Mouse (Mus musculus): Measurements from ENCODE around the gene Plpp2. TPM values are rescaled to one million over a fixed set of nuclear protein-coding genes. Genes with fewer than 3 reads are reported as not detected.

Plpp2 gene
- polyA plus RNA-seq, 1 experiment: 4.1 TPM

DNA sequence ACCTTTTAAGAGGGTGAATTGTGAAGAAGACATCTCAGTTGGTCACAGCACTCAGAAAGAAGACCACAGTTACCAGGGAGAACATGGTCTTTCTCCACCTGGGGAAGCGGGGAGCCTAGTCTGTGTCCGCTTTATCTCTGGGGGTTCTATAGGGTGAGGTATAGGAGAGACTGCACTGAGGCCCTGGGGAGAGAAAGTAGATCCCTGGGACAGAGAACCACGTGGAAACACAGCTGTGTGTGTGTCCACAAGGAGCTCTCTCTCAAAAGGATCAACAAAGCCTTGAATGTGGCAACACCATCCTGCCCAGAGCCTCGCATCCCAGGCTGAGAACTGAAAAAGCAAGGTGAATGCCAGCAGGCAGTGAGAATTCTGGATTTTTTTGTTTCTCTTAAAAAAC, 43.8 kb upstream of the Plpp2 start:
- TF ChIP-seq POLR2A (IDR thresholded peaks at IDR 0.05; ENCODE audit: control insufficient read depth, low read depth, low read length) (no peak), CTCF (IDR thresholded peaks at IDR 0.05; ENCODE audit: control insufficient read depth, insufficient read depth, insufficient replicate concordance, low read depth, low read length) (no peak)
- no peaks in the 10 kb centered on the region for H3K36me3 ChIP-seq (ENCODE audit: control insufficient read depth, insufficient read depth, low read length)
- H3K27me3 ChIP-seq (ENCODE audit: control insufficient read depth, insufficient read depth, low read length): no peaks in the 10 kb centered on the region
- no peaks in the 10 kb centered on the region; the same call in 1 of the 2 replicates for H3K4me1 ChIP-seq (ENCODE audit: control insufficient read depth, insufficient read depth, low read length)
- no peak overlapping the region for H3K4me3 ChIP-seq (ENCODE audit: control insufficient read depth, low read depth, low read length)
- no peak overlapping the region for H3K27ac ChIP-seq (ENCODE audit: control insufficient read depth, insufficient read depth, low read depth, low read length)

DNA sequence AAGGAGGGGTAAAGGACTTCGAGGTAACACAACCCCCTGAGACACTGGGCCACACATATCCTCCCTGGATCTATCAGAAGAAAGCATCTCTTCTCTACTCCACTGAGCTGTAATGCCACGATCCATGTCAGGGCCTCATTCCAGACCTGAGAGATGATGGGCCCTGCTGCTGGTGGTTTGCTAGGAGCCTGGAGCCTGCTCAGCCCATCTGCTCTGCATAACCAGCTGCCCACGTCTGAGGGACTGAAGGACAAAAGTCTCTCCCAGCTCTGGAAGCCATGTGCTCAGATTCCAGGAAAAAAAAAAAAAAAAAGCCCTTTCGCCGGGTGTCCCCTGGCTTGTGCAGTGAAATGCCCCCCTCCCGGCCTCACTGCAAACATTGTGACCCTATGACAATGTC, 42.2 kb upstream of the Plpp2 start:
- H3K27me3 ChIP-seq (ENCODE audit: control insufficient read depth, insufficient read depth, low read length): no peaks in the 10 kb centered on the region
- no peaks in the 10 kb centered on the region for H3K4me1 ChIP-seq (ENCODE audit: control insufficient read depth, insufficient read depth, low read length)
- H3K36me3 ChIP-seq (ENCODE audit: control insufficient read depth, insufficient read depth, low read length): no peaks in the 10 kb centered on the region
- no peak for TF ChIP-seq CTCF (IDR thresholded peaks at IDR 0.05; ENCODE audit: control insufficient read depth, insufficient read depth, insufficient replicate concordance, low read depth, low read length)
- no peak for TF ChIP-seq POLR2A (IDR thresholded peaks at IDR 0.05; ENCODE audit: control insufficient read depth, low read depth, low read length)
- no peak overlapping the region for H3K27ac ChIP-seq (ENCODE audit: control insufficient read depth, insufficient read depth, low read depth, low read length)
- H3K4me3 ChIP-seq (ENCODE audit: control insufficient read depth, low read depth, low read length): no peak overlapping the region

DNA sequence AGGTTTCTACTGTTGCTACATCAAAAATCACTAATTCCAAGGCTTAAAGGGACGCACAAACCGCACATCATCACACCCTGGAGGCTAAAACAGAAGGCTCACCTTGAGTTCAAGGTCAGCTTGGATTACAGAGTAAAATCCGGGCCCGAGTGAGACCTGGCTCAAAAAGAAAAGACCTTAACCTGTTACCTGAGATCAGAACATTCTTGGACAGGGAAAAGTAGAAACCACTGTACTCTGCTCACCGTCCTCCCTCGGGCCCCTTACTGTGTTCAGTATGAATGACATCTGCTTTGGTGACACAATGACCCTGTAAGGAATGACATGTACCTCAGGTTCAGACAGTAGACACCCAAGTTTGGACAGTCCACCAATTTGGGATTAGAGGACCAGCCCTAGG, 41.2 kb upstream of the Plpp2 start:
- H3K4me1 ChIP-seq (ENCODE audit: control insufficient read depth, insufficient read depth, low read length): no peaks in the 10 kb centered on the region
- no peaks in the 10 kb centered on the region for H3K27me3 ChIP-seq (ENCODE audit: control insufficient read depth, insufficient read depth, low read length)
- no peak overlapping the region for H3K4me3 ChIP-seq (ENCODE audit: control insufficient read depth, low read depth, low read length)
- H3K27ac ChIP-seq (ENCODE audit: control insufficient read depth, insufficient read depth, low read depth, low read length): no peak overlapping the region
- no peaks in the 10 kb centered on the region for H3K36me3 ChIP-seq (ENCODE audit: control insufficient read depth, insufficient read depth, low read length)
- TF ChIP-seq CTCF (IDR thresholded peaks at IDR 0.05; ENCODE audit: control insufficient read depth, insufficient read depth, insufficient replicate concordance, low read depth, low read length) (no peak), POLR2A (IDR thresholded peaks at IDR 0.05; ENCODE audit: control insufficient read depth, low read depth, low read length) (no peak)

DNA sequence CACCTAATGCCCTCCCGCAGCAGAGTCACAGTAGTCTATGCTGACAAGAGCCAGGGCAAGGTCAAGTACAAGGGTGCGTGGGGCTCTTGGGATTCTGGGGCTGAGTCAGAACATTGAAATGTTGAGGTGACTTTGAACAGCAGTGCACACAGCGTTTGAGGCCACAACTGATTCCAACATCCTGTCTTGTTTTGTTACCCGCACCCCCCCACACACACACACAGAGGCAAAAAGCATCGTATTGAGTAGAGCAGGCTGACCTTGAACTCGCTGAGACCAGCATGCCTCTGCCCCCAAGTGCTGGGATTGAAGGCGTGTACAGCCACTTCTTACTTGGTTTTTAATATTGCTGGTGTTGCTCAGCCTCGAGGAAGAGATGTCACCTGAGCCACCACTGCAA, 40.8 kb upstream of the Plpp2 start:
- Histone ChIP-seq H3K4me1 (ENCODE audit: control insufficient read depth, insufficient read depth, low read length) (no peaks in the 10 kb centered on the region), H3K27me3 (ENCODE audit: control insufficient read depth, insufficient read depth, low read length) (no peaks in the 10 kb centered on the region), H3K4me3 (ENCODE audit: control insufficient read depth, low read depth, low read length) (no peak overlapping the region), H3K27ac (ENCODE audit: control insufficient read depth, insufficient read depth, low read depth, low read length) (no peak overlapping the region), H3K36me3 (ENCODE audit: control insufficient read depth, insufficient read depth, low read length) (no peaks in the 10 kb centered on the region)
- TF ChIP-seq POLR2A (IDR thresholded peaks at IDR 0.05; ENCODE audit: control insufficient read depth, low read depth, low read length): no peak
- no peak for TF ChIP-seq CTCF (IDR thresholded peaks at IDR 0.05; ENCODE audit: control insufficient read depth, insufficient read depth, insufficient replicate concordance, low read depth, low read length)

DNA sequence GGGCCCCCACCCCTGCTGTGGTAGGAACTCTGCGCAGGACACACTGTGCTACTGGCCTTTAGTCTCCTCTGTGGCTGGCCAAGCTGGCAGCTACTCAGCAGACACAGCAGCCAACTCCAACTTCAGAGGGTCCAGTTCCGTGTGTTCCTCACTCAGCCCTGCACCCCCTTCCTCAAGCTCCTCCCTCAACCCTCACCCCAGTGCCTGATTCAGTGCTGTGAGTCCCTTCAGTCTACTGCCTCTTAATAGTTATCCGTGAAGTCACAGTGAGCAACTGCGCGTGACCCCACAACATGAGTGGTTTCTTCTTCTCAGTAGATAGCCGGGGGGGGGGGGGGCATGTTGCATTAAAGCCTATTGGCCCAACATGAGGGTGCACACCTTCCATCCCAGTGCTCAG, 40.0 kb upstream of the Plpp2 start:
- Histone ChIP-seq H3K27ac (ENCODE audit: control insufficient read depth, insufficient read depth, low read depth, low read length) (no peak overlapping the region), H3K4me3 (ENCODE audit: control insufficient read depth, low read depth, low read length) (no peak overlapping the region), H3K27me3 (ENCODE audit: control insufficient read depth, insufficient read depth, low read length) (no peaks in the 10 kb centered on the region), H3K4me1 (ENCODE audit: control insufficient read depth, insufficient read depth, low read length) (no peaks in the 10 kb centered on the region), H3K36me3 (ENCODE audit: control insufficient read depth, insufficient read depth, low read length) (no peaks in the 10 kb centered on the region)
- TF ChIP-seq CTCF (IDR thresholded peaks at IDR 0.05; ENCODE audit: control insufficient read depth, insufficient read depth, insufficient replicate concordance, low read depth, low read length) (no peak), POLR2A (IDR thresholded peaks at IDR 0.05; ENCODE audit: control insufficient read depth, low read depth, low read length) (no peak)

DNA sequence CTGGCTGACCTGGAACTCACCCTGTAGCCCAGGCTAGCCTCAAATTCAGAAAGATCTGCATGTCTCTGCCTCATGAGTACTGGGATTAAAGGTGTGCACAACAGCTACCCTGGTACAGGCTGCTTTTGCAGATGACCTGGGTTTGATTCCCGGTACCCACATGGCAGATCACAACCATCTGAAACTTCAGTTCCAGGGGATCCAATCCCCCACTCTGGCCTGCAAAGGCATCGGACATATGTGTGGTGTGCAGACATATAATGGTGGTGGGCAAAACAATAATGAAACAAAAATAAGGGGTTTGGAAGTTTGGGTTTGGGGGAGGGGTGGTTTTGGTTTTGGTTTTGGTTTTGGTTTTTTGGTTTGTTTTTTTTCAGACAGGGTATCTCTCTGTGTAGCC, 37.7 kb upstream of the Plpp2 start:
- Histone ChIP-seq H3K4me1 (ENCODE audit: control insufficient read depth, insufficient read depth, low read length) (no peaks in the 10 kb centered on the region), H3K27ac (ENCODE audit: control insufficient read depth, insufficient read depth, low read depth, low read length) (no peak overlapping the region), H3K27me3 (ENCODE audit: control insufficient read depth, insufficient read depth, low read length) (no peaks in the 10 kb centered on the region), H3K4me3 (ENCODE audit: control insufficient read depth, low read depth, low read length) (no peak overlapping the region), H3K36me3 (ENCODE audit: control insufficient read depth, insufficient read depth, low read length) (no peaks in the 10 kb centered on the region)
- TF ChIP-seq POLR2A (IDR thresholded peaks at IDR 0.05; ENCODE audit: control insufficient read depth, low read depth, low read length) (no peak), CTCF (IDR thresholded peaks at IDR 0.05; ENCODE audit: control insufficient read depth, insufficient read depth, insufficient replicate concordance, low read depth, low read length) (no peak)

DNA sequence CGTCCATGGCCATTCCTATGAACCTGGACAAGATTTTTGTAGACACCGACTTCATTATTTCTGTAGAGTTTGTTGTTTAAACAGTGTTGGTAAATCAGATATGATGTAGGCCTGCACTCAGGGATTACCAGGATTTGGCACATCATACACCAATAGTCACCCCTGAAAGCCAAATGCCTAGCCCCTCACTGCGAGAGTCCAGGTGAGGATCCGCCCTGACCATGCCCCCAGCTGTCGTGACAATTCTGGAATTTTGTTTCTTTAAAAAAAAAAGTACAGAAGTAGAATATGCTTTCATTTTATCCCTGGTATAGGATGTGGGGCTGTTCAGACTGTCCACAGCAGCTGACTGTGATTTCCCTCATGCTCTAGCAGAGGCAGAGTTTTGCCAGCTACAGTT, 36.3 kb upstream of the Plpp2 start:
- TF ChIP-seq POLR2A (IDR thresholded peaks at IDR 0.05; ENCODE audit: control insufficient read depth, low read depth, low read length) (no peak), CTCF (IDR thresholded peaks at IDR 0.05; ENCODE audit: control insufficient read depth, insufficient read depth, insufficient replicate concordance, low read depth, low read length) (no peak)
- Histone ChIP-seq H3K36me3 (ENCODE audit: control insufficient read depth, insufficient read depth, low read length) (no peaks in the 10 kb centered on the region), H3K27ac (ENCODE audit: control insufficient read depth, insufficient read depth, low read depth, low read length) (no peak overlapping the region), H3K27me3 (ENCODE audit: control insufficient read depth, insufficient read depth, low read length) (no peaks in the 10 kb centered on the region), H3K4me1 (ENCODE audit: control insufficient read depth, insufficient read depth, low read length) (no peaks in the 10 kb centered on the region), H3K4me3 (ENCODE audit: control insufficient read depth, low read depth, low read length) (no peak overlapping the region)

DNA sequence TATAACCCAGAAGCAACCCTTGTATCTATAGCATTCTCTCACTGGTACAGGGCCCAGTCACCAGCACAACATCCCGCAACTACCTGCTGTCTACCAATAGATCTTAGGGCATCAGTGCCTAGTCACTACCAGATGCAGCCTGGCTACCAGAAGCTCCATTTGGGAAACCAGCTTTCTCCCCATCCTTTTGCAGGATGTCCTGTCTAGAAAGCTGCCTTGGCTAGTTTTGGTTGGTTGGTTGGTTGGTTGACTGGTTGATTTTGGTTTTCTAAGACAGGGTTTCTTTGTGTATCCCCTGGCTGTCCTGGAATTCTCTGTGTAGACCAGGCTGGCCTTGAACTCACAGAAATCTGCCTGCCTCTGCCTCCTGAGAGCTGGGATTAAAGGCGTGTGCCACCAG, 26.1 kb upstream of the Plpp2 start:
- Histone ChIP-seq H3K36me3 (ENCODE audit: control insufficient read depth, insufficient read depth, low read length) (no peaks in the 10 kb centered on the region), H3K27me3 (ENCODE audit: control insufficient read depth, insufficient read depth, low read length) (no peaks in the 10 kb centered on the region), H3K4me1 (ENCODE audit: control insufficient read depth, insufficient read depth, low read length) (peaks cover 6% of the 10 kb centered on the region), H3K27ac (ENCODE audit: control insufficient read depth, insufficient read depth, low read depth, low read length) (no peak overlapping the region), H3K4me3 (ENCODE audit: control insufficient read depth, low read depth, low read length) (no peak overlapping the region)
- TF ChIP-seq POLR2A (IDR thresholded peaks at IDR 0.05; ENCODE audit: control insufficient read depth, low read depth, low read length) (no peak), CTCF (IDR thresholded peaks at IDR 0.05; ENCODE audit: control insufficient read depth, insufficient read depth, insufficient replicate concordance, low read depth, low read length) (no peak)

Data from testis, adult 2 months (tissue).